Mouse (Mus musculus) mouse embryonic stem cell (cell line): ENCODE data around the gene Cdc42ep5.

Experiments
- in situ Hi-C, 2 experiments: fragments of 300-500 bp; cut with MboI; formaldehyde crosslinking; loops; 1 replicate in 1 of 2; 3 replicates in 1 of 2; pipeline ENCODE4 v1.14.3; 2019 to 2020; ENCODE audit warnings: low sequenced_read_pairs in 2 of 2, low pct_unique_long_range_greater_than_20kb in 1 of 2, mixed read lengths in 1 of 2; ENCODE audit not compliant: unreplicated experiment in 1 of 2

The Cdc42ep5 gene

DNA sequence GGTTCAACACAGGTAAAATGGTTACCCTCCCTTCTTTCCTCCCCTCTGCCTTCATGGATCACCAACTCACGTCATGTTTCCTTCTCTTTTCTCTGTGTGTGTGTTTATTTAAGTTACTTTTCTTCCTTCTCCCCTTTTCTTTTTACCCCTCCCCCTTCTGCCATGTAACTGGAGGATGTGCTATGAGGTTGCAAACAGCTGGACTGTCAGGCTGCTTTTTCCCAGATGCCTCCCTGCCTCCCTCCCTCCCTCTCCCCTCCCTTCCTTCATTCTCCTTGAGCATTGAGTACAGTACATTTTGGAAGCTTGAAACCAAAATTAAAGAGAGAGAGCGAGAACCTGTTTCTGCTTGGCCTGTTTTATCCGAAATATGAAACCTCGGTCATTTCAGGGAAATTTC lies 16.8 kb downstream of the Cdc42ep5 start:
- in situ Hi-C loops: loop anchor here (25.0 kb wide), 2 partner anchors 289 to 461 kb away; partner anchors contain the start of genes Mboat7 (in 1 of the 2), Rdh13 (in 1 of the 2), Tmc4 (in 1 of the 2) and Tsen34 (in 1 of the 2)

- in situ Hi-C loops: loop anchor here (25.0 kb wide), 2 partner anchors 290 to 460 kb away; partner anchors contain the start of genes Mboat7 (in 1 of the 2), Rdh13 (in 1 of the 2), Tmc4 (in 1 of the 2) and Tsen34 (in 1 of the 2)
Measured at GRCm38 (mm10) chr7:4147371-4147770, 17.3 kb downstream of the Cdc42ep5 start.

GRCm38 (mm10) chr7:4146241-4147180 lies 18.1 kb downstream of the Cdc42ep5 start:
- in situ Hi-C loops: loop anchor here (25.0 kb wide), 2 partner anchors 291 to 459 kb away; partner anchors contain the start of genes Mboat7 (in 1 of the 2), Rdh13 (in 1 of the 2), Tmc4 (in 1 of the 2) and Tsen34 (in 1 of the 2)

- in situ Hi-C loops: loop anchor here (25.0 kb wide), 2 partner anchors 292 to 458 kb away; partner anchors contain the start of genes Mboat7 (in 1 of the 2), Rdh13 (in 1 of the 2), Tmc4 (in 1 of the 2) and Tsen34 (in 1 of the 2)
Measured at GRCm38 (mm10) chr7:4145552-4146190, 19.0 kb downstream of the Cdc42ep5 start.

- in situ Hi-C loops: loop anchor here (25.0 kb wide), 2 partner anchors 292 to 458 kb away; partner anchors contain the start of genes Mboat7 (in 1 of the 2), Rdh13 (in 1 of the 2), Tmc4 (in 1 of the 2) and Tsen34 (in 1 of the 2)
Measured at GRCm38 (mm10) chr7:4144766-4145551, 19.7 kb downstream of the Cdc42ep5 start.

DNA sequence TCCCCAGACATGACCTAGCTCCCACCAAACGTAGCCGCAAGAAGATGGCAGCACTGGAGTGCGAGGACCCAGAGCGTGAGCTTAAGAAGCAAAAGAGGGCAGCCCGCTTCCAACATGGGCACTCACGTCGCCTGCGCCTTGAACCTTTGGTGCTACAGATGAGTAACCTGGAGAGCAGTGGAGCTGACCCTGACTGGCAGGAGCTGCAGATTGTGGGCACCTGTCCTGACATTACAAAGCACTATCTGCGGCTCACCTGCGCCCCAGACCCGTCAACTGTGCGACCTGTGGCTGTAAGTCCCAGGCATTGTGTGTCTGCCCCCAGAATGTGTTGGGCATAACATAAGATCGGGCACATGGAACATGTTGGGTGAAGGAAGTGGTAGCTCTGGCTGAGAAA lies 20.6 kb downstream of the Cdc42ep5 start:
- in situ Hi-C loops: loop anchor here (25.0 kb wide), 2 partner anchors 293 to 457 kb away; partner anchors contain the start of genes Mboat7 (in 1 of the 2), Rdh13 (in 1 of the 2), Tmc4 (in 1 of the 2) and Tsen34 (in 1 of the 2)

DNA sequence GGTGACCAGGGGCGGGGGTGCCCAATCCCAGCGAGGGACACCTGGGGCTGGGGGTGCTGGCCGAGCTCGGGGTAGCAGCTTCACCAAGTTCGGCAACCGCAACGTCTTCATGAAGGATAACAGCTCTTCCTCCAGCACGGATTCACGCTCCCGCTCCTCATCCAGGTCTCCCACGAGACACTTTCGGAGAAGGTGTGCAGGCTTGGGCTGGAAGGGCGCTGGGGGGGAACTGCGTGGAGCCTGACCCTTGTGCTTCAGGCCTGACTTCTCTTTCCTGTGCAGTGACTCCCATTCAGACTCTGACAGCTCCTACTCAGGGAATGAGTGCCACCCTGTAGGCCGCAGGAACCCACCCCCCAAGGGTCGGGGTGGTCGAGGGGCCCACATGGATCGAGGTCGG lies 21.2 kb downstream of the Cdc42ep5 start:
- in situ Hi-C loops: loop anchor here (25.0 kb wide), 2 partner anchors 294 to 456 kb away; partner anchors contain the start of genes Mboat7 (in 1 of the 2), Rdh13 (in 1 of the 2), Tmc4 (in 1 of the 2) and Tsen34 (in 1 of the 2)

- in situ Hi-C loops: loop anchor here (25.0 kb wide), 2 partner anchors 294 to 456 kb away; partner anchors contain the start of genes Mboat7 (in 1 of the 2), Rdh13 (in 1 of the 2), Tmc4 (in 1 of the 2) and Tsen34 (in 1 of the 2)
Measured at GRCm38 (mm10) chr7:4142796-4143445, 21.7 kb downstream of the Cdc42ep5 start.

DNA sequence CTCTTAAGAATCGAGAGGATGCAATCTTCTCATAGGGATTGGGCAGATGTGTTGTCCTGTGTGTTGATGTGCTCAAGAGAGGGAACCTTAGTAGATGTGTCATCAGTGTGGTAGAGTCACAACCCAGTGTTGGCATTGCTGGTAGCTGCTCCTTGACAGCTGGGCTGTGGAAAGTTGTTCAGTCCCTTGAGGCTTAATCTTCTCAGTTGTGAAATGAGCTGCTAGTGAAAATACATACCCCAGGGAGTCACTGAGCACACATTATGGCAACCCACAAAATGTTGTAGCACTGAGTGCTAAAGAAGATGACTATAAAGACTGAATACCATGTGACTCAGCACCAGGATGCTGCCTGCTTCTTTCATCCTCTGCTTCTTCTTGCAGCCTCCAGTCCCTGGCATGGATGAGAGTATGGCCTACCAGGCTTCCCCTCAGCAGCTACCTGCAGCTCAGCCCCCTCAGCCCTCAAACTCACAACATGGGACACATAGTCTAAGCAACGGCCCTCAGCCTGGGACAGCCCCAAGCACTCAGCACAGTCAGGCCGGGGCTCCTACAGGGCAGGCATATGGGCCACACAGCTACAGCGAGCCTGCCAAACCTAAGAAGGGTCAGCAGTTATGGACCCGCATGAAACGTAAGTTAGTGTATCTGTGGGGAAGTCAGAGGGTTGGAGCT lies 22.9 kb downstream of the Cdc42ep5 start:
- in situ Hi-C loops: loop anchor here (25.0 kb wide), 2 partner anchors 296 to 454 kb away; partner anchors contain the start of genes Mboat7 (in 1 of the 2), Rdh13 (in 1 of the 2), Tmc4 (in 1 of the 2) and Tsen34 (in 1 of the 2)

- in situ Hi-C loops: loop anchor here (25.0 kb wide), 2 partner anchors 298 to 452 kb away; partner anchors contain the start of genes Mboat7 (in 1 of the 2), Rdh13 (in 1 of the 2), Tmc4 (in 1 of the 2) and Tsen34 (in 1 of the 2)
Measured at GRCm38 (mm10) chr7:4139391-4139790, 25.3 kb downstream of the Cdc42ep5 start.

- in situ Hi-C loops: loop anchor here (25.0 kb wide), 2 partner anchors 299 to 451 kb away; partner anchors contain the start of genes Mboat7 (in 1 of the 2), Rdh13 (in 1 of the 2), Tmc4 (in 1 of the 2) and Tsen34 (in 1 of the 2)
Measured at GRCm38 (mm10) chr7:4138671-4139070, 26.0 kb downstream of the Cdc42ep5 start.

GRCm38 (mm10) chr7:4138181-4138580 lies 26.5 kb downstream of the Cdc42ep5 start:
- in situ Hi-C loops: loop anchor here (25.0 kb wide), 2 partner anchors 299 to 451 kb away; partner anchors contain the start of genes Mboat7 (in 1 of the 2), Rdh13 (in 1 of the 2), Tmc4 (in 1 of the 2) and Tsen34 (in 1 of the 2)

DNA sequence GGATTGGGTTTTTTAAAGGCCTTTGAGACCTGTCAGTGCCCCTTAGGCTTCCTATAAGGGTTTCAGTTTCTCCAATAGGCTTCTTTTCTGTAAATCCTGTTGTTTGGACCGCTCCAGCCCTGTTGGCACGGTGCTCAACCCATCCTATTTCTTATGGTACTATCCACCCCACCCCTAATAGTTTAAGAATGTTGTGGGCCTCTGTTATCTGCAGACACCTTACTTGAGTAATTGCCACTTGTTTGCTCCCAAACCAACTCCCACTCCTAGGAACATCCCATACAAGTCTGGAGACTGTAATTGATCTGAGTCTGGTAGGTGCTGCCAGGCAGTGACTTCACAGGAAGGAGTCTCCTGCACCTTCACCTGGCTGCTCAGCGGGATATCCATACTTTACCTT lies 26.9 kb downstream of the Cdc42ep5 start:
- in situ Hi-C loops: loop anchor here (25.0 kb wide), 2 partner anchors 300 to 450 kb away; partner anchors contain the start of genes Mboat7 (in 1 of the 2), Rdh13 (in 1 of the 2), Tmc4 (in 1 of the 2) and Tsen34 (in 1 of the 2)

GRCm38 (mm10) chr7:4136771-4137531 lies 27.7 kb downstream of the Cdc42ep5 start, which contains the start of gene Leng8:
Gene Leng8, plus strand, starts transcription at chr7:4137039.
- in situ Hi-C loops: loop anchor here (25.0 kb wide), 2 partner anchors 300 to 450 kb away; partner anchors contain the start of genes Mboat7 (in 1 of the 2), Rdh13 (in 1 of the 2), Tmc4 (in 1 of the 2) and Tsen34 (in 1 of the 2)

DNA sequence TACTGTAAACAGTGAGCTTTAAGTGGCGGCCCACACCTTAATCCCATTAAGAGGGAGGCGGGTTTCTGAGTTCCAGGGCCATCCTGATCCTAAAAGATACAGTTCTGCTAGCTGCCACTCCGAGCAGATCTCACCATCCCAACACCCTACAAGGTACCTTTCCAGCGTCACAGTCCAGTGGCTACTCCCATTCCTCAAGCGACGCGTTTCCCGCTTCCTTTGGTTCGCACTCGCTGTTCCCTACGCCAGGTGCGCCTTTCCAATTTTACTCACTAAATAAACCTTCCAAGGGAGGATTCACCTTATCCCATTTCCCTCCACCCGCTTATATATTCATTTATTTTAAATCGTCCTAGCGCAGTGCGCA lies 28.3 kb downstream of the Cdc42ep5 start:
- in situ Hi-C loops: loop anchor here (25.0 kb wide), 2 partner anchors 301 to 449 kb away; partner anchors contain the start of genes Mboat7 (in 1 of the 2), Rdh13 (in 1 of the 2), Tmc4 (in 1 of the 2) and Tsen34 (in 1 of the 2)
